Mouse (Mus musculus): ENCODE measurements around the gene Tbx21.

Tbx21 gene

GRCm38 (mm10) chr11:97132185-97132584 lies 17.1 kb upstream of the Tbx21 start:
- no peak for DNase-seq (ENCODE audit: low read depth, low spot score)

- DNase-seq (ENCODE audit: low read depth, low spot score), result no peak
Measured at GRCm38 (mm10) chr11:97131683-97132082, 16.6 kb upstream of the Tbx21 start.

- DNase-seq (ENCODE audit: low read depth, low spot score), result no peak
Measured at GRCm38 (mm10) chr11:97130318-97130717, 15.2 kb upstream of the Tbx21 start.

GRCm38 (mm10) chr11:97128956-97129355 lies 13.8 kb upstream of the Tbx21 start:
- no peak for DNase-seq (ENCODE audit: low read depth, low spot score)

- DNase-seq (ENCODE audit: low read depth, low spot score), result no peak
Measured at GRCm38 (mm10) chr11:97127470-97128223, 12.5 kb upstream of the Tbx21 start.

- DNase-seq (ENCODE audit: low read depth, low spot score), result no peak
Measured at GRCm38 (mm10) chr11:97126645-97127468, 11.7 kb upstream of the Tbx21 start.

- DNase-seq (ENCODE audit: low read depth, low spot score), result no peak
Measured at GRCm38 (mm10) chr11:97124266-97125036, 9.3 kb upstream of the Tbx21 start.

GRCm38 (mm10) chr11:97123282-97123890 lies 8.3 kb upstream of the Tbx21 start:
- no peak for DNase-seq (ENCODE audit: low read depth, low spot score)

- DNase-seq (ENCODE audit: low read depth, low spot score), result no peak
Measured at GRCm38 (mm10) chr11:97120641-97121040, 5.5 kb upstream of the Tbx21 start.

- no peak for DNase-seq (ENCODE audit: low read depth, low spot score)
Measured at GRCm38 (mm10) chr11:97120221-97120620, 5.1 kb upstream of the Tbx21 start.

GRCm38 (mm10) chr11:97115797-97116196 lies 666 bp upstream of the Tbx21 start:
- no peak for DNase-seq (ENCODE audit: low read depth, low spot score)

- no peak for DNase-seq (ENCODE audit: low read depth, low spot score)
Measured at GRCm38 (mm10) chr11:97112519-97113125, 2.5 kb downstream of the Tbx21 start.

- no peak for DNase-seq (ENCODE audit: low read depth, low spot score)
Measured at GRCm38 (mm10) chr11:97108976-97109375, 6.2 kb downstream of the Tbx21 start.

GRCm38 (mm10) chr11:97104091-97104483 lies 11.0 kb downstream of the Tbx21 start:
- DNase-seq (ENCODE audit: low read depth, low spot score), result no peak

GRCm38 (mm10) chr11:97103163-97104090 lies 11.7 kb downstream of the Tbx21 start:
- DNase-seq (ENCODE audit: low read depth, low spot score), result no peak

GRCm38 (mm10) chr11:97101722-97102121 lies 13.4 kb downstream of the Tbx21 start:
- peak; percentile 56 for DNase-seq (ENCODE audit: low read depth, low spot score)

- DNase-seq (ENCODE audit: low read depth, low spot score), result no peak
Measured at GRCm38 (mm10) chr11:97098791-97099190, 16.3 kb downstream of the Tbx21 start.

GRCm38 (mm10) chr11:97094600-97094999 lies 20.5 kb downstream of the Tbx21 start:
- no peak for DNase-seq (ENCODE audit: low read depth, low spot score)

- no peak for DNase-seq (ENCODE audit: low read depth, low spot score)
Measured at GRCm38 (mm10) chr11:97086365-97086764, 28.8 kb downstream of the Tbx21 start.
